Mouse (Mus musculus) left cerebral cortex, postnatal 10 days (tissue): ENCODE results near the gene Lefty2. TPM values are rescaled to one million over a fixed set of nuclear protein-coding genes. Genes with fewer than 3 reads are reported as not detected.
"Not testable (repeated sequence)": the region's sequence is repeated elsewhere in the genome, so short reads cannot be mapped to it uniquely, and the experiment has no call there.

Experiments
- DNase-seq, 2 experiments: peaks; one replicate each; pipeline ENCODE4 v3.0.0; 2021 to 2022; ENCODE audit warnings: low spot score in 2 of 2, mixed read lengths in 1 of 2; ENCODE audit errors: extremely low spot score in 1 of 2
- intact Hi-C: fragments of 180-260 bp; cut with DNase I; formaldehyde crosslinking; loops from one replicate; pipeline ENCODE4 v1.15.1; 2025
- total RNA-seq, 2 experiments: library from RNA; stranded (reverse); gene quantifications; 2 replicates each; pipeline ENCODE4 v1.2.3; 2021

Lefty2 gene
- total RNA-seq, 2 experiments from 2014 or later: 10.9 to 12.4 TPM

- DNase-seq: no peak
- intact Hi-C loops: no loop called here
These were observed 29.6 kb downstream of the Lefty2 start for GRCm38 (mm10) chr1:180922273-180923048.

GRCm38 (mm10) chr1:180924737-180925136 lies 31.8 kb downstream of the Lefty2 start:
- no peak for DNase-seq
- intact Hi-C loops: no loop called here

GRCm38 (mm10) chr1:180926286-180926685 lies 33.4 kb downstream of the Lefty2 start:
- intact Hi-C loops: no loop called here
- DNase-seq: no peak

- intact Hi-C loops: no loop called here
- no peak for DNase-seq
These were observed 36.7 kb downstream of the Lefty2 start for GRCm38 (mm10) chr1:180929599-180929998.

- intact Hi-C loops: no loop called here
- no peak for DNase-seq
These were observed 38.2 kb downstream of the Lefty2 start for GRCm38 (mm10) chr1:180931106-180931505.

GRCm38 (mm10) chr1:180933659-180934058 lies 40.8 kb downstream of the Lefty2 start:
- intact Hi-C loops: no loop called here
- DNase-seq: no peak

- no peak for DNase-seq
These were observed 41.8 kb downstream of the Lefty2 start, which contains the start of gene Lefty1 for GRCm38 (mm10) chr1:180934467-180935419. Gene Lefty1 (plus strand): TSS chr1:180935022.

GRCm38 (mm10) chr1:180936610-180937398 lies 43.9 kb downstream of the Lefty2 start:
- intact Hi-C loops: not testable (repeated sequence)
- DNase-seq: peak in 1 of 2 experiments; percentile 70

More at GRCm38 (mm10) chr1:180934467-180935419, 41.8 kb downstream of the Lefty2 start, which contains the start of gene Lefty1:
- intact Hi-C loops: no loop called here

GRCm38 (mm10) chr1:180937631-180938030 lies 44.7 kb downstream of the Lefty2 start:
- intact Hi-C loops, DNase-seq: not testable (repeated sequence)

GRCm38 (mm10) chr1:180938781-180939180 lies 45.9 kb downstream of the Lefty2 start:
- DNase-seq: not testable (repeated sequence)

GRCm38 (mm10) chr1:180940776-180941460 lies 48.0 kb downstream of the Lefty2 start:
- DNase-seq: no peak
- intact Hi-C loops: no loop called here

More at GRCm38 (mm10) chr1:180938781-180939180, 45.9 kb downstream of the Lefty2 start:
- intact Hi-C loops: not testable (repeated sequence)

- intact Hi-C loops: no loop called here
- DNase-seq: no peak
These were observed 48.8 kb downstream of the Lefty2 start for GRCm38 (mm10) chr1:180941726-180942125.

- peak in 1 of 2 experiments; percentile 78 for DNase-seq
- intact Hi-C loops: no loop called here
These were observed 49.5 kb downstream of the Lefty2 start, which contains the start of gene Tmem63a for GRCm38 (mm10) chr1:180942166-180943031. Gene Tmem63a (plus strand): TSS chr1:180942344.

GRCm38 (mm10) chr1:180943032-180943644 lies 50.2 kb downstream of the Lefty2 start:
- DNase-seq: no peak
- intact Hi-C loops: no loop called here

GRCm38 (mm10) chr1:180943896-180944295 lies 51.0 kb downstream of the Lefty2 start:
- intact Hi-C loops: no loop called here
- DNase-seq: no peak

GRCm38 (mm10) chr1:180944553-180944952 lies 51.6 kb downstream of the Lefty2 start:
- intact Hi-C loops: no loop called here

More at GRCm38 (mm10) chr1:180944553-180944952, 51.6 kb downstream of the Lefty2 start:
- DNase-seq: no peak
